Mouse (Mus musculus) T-helper 1 cell (primary cell): ENCODE measurements around the gene Wars.

Experiments
- in situ Hi-C: fragments of 300-600 bp; cut with MboI, MseI; formaldehyde crosslinking; loops from one replicate; pipeline ENCODE4 v1.15.1; 2025; ENCODE audit warnings: high pct_unique_total_duplicates

Gene Wars

DNA sequence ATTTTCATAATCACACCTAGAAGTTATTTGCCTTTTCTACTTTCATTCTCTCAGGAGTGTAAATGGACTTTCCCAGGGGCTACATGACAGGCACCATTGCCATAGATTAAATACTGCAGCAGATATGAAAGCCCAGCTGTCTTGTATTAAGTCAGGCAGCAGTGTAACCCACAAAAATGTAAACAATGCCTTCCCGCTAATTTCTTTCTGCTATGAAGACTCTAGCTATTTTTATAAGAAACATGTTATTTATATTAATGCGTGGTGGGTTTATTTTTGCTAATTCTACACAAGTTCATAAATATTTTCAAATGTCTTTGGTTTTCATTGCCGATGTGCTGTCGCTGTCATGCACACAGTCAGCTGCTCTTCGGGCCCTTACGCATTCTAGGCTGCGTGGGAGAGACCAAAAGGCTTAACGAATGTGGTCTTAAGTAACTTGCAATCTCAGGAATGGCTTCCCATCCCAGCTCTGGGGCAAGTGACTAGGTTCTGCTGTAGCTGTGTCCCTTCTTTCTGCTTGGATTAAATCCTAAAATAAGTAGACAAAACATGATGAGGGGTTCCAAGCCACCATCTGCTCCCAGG lies 16.0 kb upstream of the Wars start:
- in situ Hi-C loops, result loop anchor here (5.0 to 10.0 kb wide), 2 partner anchors 482 to 615 kb away; no protein-coding TSS in a partner anchor

DNA sequence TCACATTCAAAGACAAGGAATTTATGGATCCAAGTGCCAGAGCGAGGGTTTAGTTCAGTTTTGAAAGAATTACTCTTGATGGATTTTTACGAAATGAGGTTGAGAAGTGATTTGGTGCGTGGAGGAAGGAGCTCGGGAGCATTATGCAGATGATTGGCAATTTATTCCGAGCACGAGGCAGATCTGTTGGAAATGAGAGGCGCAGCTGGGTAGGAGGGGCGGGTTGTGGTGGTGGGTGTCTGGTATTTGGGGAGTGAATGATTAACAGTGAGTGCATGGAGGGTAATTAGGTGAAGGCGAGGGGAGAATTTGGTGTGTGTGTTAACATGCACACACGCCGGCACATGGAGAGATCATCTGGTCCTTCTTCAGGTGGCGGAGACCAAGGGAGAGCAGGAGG lies 12.4 kb upstream of the Wars start:
- in situ Hi-C loops, result loop anchor here (5.0 to 10.0 kb wide), 2 partner anchors 486 to 618 kb away; no protein-coding TSS in a partner anchor

DNA sequence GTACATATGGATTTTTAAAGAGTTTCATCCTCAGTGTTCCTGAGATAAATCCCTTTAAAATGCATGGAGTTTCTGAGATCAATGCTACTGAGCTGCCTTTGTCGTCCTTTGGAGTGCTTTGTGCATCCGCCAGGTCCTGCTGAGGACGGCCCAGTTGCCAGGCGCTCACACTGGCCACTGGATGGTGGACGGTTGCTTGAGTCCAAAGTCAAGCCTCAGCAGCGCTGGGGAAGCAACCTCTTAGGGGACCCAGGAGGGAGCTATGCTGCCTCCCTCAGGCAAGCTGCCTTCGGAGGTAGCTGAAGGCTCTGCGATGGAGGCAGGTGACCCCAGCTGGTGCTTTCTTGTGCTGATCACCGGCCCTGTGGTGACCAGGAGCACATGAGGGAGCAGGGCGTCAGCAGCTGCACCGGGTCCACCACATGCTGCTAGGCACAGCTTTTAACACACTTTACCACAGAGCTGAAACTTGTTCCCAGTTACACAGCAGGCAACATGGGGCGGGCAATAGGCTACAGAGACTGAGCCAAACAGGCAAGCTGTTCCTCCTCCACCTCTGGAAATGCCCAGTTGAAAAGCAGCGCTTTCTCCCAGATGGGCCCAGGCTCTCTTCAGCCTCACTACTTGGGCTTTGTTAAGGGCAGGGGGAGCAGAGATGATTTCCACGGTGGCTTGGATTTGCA lies 11.8 kb upstream of the Wars start:
- in situ Hi-C loops, result loop anchor here (5.0 to 10.0 kb wide), 2 partner anchors 487 to 619 kb away; no protein-coding TSS in a partner anchor

DNA sequence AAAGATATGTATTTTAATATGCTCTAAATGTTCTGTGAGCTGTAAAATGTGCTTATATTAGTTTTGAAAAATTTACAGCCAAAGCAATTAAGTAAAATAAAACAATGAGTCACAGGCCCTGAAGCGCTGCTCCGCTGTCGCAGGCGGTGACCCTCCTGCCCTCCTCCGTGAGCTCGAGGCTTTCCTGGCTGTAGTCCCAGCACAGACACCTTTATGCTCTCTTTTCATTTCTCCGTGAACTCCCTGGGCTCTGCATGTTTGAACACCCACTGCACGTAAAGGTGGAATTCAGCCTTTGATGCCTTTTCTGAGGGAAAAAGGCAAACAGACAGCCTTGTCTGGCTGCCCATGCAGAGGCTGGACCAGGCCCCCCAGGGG lies 10.3 kb upstream of the Wars start:
- in situ Hi-C loops, result loop anchor here (10.0 kb wide), 1 partner anchor 621 kb away; no protein-coding TSS in a partner anchor

GRCm38 (mm10) chr12:108903600-108904275 lies 9.8 kb upstream of the Wars start:
- in situ Hi-C loops, result loop anchor here (10.0 kb wide), 1 partner anchor 621 kb away; no protein-coding TSS in a partner anchor

DNA sequence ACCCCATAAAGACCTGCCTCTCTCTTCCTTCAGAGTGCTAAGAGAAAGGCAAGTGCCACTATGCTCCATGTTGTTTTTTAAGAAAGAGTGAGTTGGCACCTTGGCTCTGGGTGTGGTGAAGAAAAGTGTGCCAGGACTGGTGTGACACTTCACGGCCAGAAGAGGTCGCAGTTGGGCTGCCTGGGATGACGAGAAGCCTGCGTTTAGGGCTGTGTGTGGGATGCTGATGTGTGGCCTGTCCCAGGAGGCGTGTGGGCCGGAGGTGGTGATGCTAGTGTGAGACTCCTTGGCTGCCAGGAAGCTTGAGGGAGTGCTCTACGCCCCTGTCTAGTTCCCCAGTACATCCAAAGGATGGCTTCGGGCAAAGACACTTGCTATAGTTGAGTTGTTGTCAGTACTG lies 9.0 kb upstream of the Wars start:
- in situ Hi-C loops, result loop anchor here (10.0 kb wide), 1 partner anchor 622 kb away; no protein-coding TSS in a partner anchor

- in situ Hi-C loops, result loop anchor here (10.0 kb wide), 1 partner anchor 623 kb away; no protein-coding TSS in a partner anchor
Observed at GRCm38 (mm10) chr12:108901346-108901745, 7.4 kb upstream of the Wars start.

DNA sequence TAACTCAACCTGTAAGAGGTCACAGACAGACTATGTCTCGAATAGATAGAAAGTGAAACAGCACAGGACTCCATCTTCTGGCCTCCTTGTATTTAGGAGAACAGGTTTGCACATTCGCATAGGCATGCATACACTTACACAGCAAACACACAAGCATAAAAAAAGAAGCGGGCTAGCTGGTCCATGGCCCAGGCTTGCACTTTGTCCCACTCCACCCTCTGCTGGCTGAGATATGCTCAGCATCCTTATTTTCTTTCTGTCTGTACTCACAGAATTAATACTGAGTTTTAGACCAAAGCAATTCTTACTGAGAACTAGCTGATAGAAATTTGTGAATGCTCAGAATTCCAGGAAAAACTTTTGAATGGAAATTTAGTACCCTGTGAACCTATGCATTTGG lies 2.0 kb upstream of the Wars start:
- in situ Hi-C loops, result no loop called here

- in situ Hi-C loops, result no loop called here
Observed at GRCm38 (mm10) chr12:108894432-108894816, 450 bp upstream of the Wars start.

- in situ Hi-C loops, result no loop called here
Observed at GRCm38 (mm10) chr12:108892989-108893714, 822 bp downstream of the Wars start, which contains the start of gene Wdr25. TSS of gene Wdr25 (plus strand) at chr12:108893631.

- in situ Hi-C loops, result no loop called here
Observed at GRCm38 (mm10) chr12:108888632-108889031, 5.3 kb downstream of the Wars start.

- in situ Hi-C loops, result no loop called here
Observed at GRCm38 (mm10) chr12:108887077-108887476, 6.9 kb downstream of the Wars start.

- in situ Hi-C loops, result no loop called here
Observed at GRCm38 (mm10) chr12:108885906-108886305, 8.1 kb downstream of the Wars start.

DNA sequence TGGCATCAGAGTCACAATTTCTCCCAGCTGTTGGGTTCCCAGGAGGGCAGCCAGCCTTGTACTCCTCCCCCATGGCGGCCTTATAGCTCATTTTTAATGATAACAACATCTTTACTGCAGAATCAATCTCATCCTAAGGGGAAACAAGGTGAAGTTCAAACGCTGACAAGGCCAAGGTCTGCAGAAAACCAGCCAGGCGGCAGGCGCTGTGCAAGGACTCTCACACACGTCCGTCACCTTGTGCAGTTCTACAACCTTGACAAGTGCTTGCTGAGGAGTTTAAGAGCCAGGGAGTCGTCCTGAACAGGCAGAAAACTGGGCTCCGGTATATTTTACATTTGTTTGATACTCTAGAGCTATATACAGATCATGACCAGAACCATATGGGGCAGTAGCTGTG lies 11.2 kb downstream of the Wars start:
- in situ Hi-C loops, result no loop called here

GRCm38 (mm10) chr12:108881192-108881591 lies 12.8 kb downstream of the Wars start:
- in situ Hi-C loops, result no loop called here

- in situ Hi-C loops, result no loop called here
Observed at GRCm38 (mm10) chr12:108880606-108881005, 13.4 kb downstream of the Wars start.

- in situ Hi-C loops, result no loop called here
Observed at GRCm38 (mm10) chr12:108879138-108879537, 14.8 kb downstream of the Wars start.

- in situ Hi-C loops, result loop anchor here (25.0 kb wide), 1 partner anchor 1789 kb away; no protein-coding TSS in a partner anchor
Observed at GRCm38 (mm10) chr12:108873122-108873521, 20.9 kb downstream of the Wars start.

DNA sequence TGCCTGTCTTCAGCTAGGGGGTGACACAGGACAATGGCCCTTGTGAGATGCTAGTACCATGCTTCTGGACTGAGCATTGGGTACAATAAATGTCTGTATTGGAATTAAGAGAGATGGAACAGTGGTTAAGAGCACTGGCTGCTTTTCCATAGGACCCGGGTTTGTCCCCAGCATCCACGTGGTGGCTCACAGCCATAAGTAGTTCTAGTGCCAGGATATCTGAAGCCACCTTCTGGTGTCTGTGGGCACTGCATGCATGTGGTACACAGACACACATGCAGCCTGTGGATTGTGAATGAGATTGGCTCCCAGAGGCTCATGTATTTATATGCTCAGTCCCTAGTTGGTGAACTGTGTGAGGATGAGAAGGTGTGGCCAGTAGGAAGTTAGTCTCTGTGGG lies 24.4 kb downstream of the Wars start:
- in situ Hi-C loops, result loop anchor here (5.0 to 25.0 kb wide), 2 partner anchors 1183 to 1793 kb away; no protein-coding TSS in a partner anchor

DNA sequence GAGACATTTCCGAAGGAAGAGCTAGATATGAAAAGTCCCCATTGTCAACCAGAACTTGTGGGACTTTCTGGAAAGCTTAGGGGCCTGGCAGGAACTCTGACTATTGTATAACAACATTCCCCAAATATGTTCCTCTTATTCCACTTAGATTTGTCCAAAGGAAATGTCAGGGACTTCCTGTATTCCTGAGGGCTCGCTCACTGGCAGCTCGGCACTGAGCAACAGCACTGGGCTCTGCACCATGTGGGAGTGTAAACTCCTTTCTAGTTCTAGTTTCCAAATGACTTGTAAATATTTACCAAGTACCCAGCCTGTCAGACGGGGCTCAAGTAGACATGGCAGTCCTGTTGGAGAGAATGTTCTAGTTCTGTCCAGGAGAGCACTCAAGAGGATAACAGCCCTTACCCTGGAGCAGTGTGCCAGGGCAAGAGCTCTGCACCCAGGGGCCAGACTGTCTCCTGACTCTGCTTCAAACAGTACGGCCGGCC lies 28.9 kb downstream of the Wars start:
- in situ Hi-C loops, result loop anchor here (5.0 to 25.0 kb wide), 2 partner anchors 1187 to 1797 kb away; no protein-coding TSS in a partner anchor

- in situ Hi-C loops, result loop anchor here (25.0 kb wide), 1 partner anchor 1804 kb away; no protein-coding TSS in a partner anchor
Observed at GRCm38 (mm10) chr12:108858486-108858885, 35.5 kb downstream of the Wars start.
